Mouse (Mus musculus): Measurements from ENCODE around the gene Mboat2.

DNA sequence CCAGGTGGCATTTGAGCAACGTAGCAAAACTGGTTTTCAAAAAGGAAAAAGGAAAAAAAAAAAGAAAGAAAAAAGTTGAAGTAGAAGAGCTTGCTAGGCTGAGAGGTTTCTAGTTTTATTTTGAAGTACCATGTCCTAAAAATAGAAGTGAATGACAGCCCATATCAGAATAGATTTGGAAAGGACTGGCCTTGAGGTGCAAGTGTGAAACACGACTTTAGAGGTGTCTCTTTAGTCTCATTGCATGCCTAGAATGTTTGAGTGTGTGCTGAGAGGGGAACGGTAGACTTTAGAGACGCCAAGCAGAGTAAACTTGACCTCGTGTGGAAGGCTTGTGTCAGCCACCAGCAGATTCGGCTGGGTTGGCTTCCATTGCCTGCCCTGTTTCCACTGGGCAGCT, 81.5 kb downstream of the Mboat2 start:
- no peak for TF ChIP-seq POLR2A (IDR thresholded peaks at IDR 0.05; ENCODE audit: insufficient read depth, low read depth, low read length)
- TF ChIP-seq CTCF (IDR thresholded peaks at IDR 0.05) = no peak
